Mouse (Mus musculus) left cerebral cortex, postnatal 36 days (tissue): ENCODE measurements at regions not wholly inside any gene's neighbourhood (a gene's known extent, or its start where the extent isn't known, plus 50 kb on each side); places are given as distances from the start of the nearest gene placed in this dataset.
A peak's percentile ranks its signal among the peaks of the same experiment; 100 is the strongest.

Experiments used
- DNase-seq, 2 experiments: peaks; one replicate each; pipeline ENCODE4 v3.0.0; 2021 to 2022; ENCODE audit warnings: low spot score in 2 of 2, mixed read lengths in 1 of 2
- intact Hi-C: fragments of 180-260 bp; cut with DNase I; formaldehyde crosslinking; loops from one replicate; pipeline ENCODE4 v1.15.1; 2025

- intact Hi-C loops = no loop called here
- no peak for DNase-seq
These were observed 114.4 kb downstream of the Lca5 start for GRCm38 (mm10) chr9:83326437-83327086.

DNA sequence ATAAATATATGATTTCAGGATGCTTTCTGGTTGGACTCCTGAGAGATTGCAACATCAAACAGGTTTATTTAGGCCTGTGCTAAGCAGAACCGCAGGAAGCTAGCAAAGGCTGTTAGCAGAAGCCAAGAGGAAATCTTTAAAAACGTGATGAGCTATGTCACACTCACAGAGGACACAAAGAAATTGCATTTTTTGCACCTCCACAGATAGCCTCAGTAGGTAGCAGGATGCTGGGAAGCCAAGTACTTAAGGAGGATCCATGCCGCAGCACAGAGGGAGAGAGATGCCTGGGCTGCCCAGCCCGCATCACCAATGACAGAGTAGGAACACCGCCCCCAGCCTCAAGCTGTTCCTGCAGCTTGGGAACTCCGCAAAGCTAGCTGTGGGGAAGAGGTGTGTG, 115.0 kb downstream of the Lca5 start:
- intact Hi-C loops = no loop called here
- DNase-seq = peak; percentile 86 to 91

DNA sequence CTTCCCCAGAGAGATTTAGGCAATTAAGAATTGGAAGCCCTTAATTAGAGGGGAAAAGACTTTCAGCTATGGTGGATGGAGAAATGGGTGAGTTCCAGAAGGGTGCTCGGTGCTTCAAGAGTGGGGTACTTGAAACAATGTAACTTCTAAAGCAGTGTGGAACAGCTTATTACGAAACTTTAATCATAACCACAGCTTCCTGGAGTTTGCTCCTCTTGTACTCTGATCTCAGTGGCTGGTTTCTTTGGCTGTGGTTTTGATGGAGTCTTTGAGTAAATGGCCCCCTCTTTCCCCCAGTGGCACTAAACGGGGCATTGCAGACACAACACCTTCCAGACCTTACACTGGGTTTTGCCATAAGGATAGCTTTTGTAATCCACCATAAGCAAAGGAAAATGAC, 116.6 kb downstream of the Lca5 start:
- intact Hi-C loops = loop anchor here (5.0 kb wide), 1 partner anchor 347 kb away; the partner anchor contains the start of gene Phip

GRCm38 (mm10) chr9:83322991-83323583, 117.8 kb downstream of the Lca5 start:
- intact Hi-C loops = loop anchor here (5.0 kb wide), 1 partner anchor 346 kb away; the partner anchor contains the start of gene Phip
- DNase-seq = no peak

More for the DNA sequence above, 116.6 kb downstream of the Lca5 start:
- DNase-seq = no peak

DNA sequence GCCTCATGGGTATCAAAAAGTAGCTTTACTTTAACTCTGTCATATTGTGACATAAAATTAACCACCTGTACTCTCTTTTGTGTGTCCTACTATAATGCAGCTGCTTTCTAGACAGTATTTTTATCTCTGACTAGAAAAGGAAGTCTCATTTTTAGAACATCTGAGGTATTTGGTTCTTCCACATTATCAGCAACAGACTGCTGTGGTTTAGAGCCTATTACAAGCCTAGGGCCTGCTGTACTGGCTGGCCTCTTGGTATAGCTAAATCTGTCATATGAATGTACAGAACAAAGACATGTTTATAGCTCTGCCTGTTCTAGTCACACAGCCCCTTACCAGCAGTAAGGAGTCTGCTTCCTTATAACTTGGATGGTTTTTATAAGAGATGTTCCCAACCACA, 119.1 kb downstream of the Lca5 start:
- intact Hi-C loops = loop anchor here (5.0 kb wide), 1 partner anchor 344 kb away; the partner anchor contains the start of gene Phip
- DNase-seq = no peak

- DNase-seq = no peak
- intact Hi-C loops = loop anchor here (5.0 kb wide), 1 partner anchor 344 kb away; the partner anchor contains the start of gene Phip
These were observed 120.1 kb downstream of the Lca5 start for GRCm38 (mm10) chr9:83320834-83321233.

DNA sequence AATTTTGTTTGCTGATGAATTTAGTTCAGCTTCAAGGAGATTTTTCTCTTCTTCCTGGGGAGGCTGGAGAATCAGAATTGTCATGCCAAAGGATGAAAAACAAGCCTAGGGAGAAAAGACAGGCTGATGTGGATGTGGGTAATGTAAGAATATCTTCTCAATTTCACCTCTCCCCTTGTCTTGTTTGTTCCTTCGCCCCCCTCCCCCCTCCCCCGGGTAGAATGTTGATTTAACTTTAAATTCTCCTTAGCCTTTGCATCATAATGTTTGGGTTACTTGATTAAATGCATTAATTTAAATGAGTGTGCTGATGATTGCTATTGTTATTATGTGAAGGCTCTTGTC, 124.1 kb downstream of the Lca5 start:
- intact Hi-C loops = loop anchor here (5.0 kb wide), 1 partner anchor 169 kb away; the partner anchor contains the start of gene Hmgn3
- no peak for DNase-seq

GRCm38 (mm10) chr9:83315941-83316817, 124.7 kb downstream of the Lca5 start:
- intact Hi-C loops = loop anchor here (5.0 kb wide), 1 partner anchor 169 kb away; the partner anchor contains the start of gene Hmgn3
- DNase-seq = peak; percentile 56 to 66

GRCm38 (mm10) chr9:83308771-83309170, 132.2 kb downstream of the Lca5 start:
- no peak for DNase-seq
- intact Hi-C loops = no loop called here

DNA sequence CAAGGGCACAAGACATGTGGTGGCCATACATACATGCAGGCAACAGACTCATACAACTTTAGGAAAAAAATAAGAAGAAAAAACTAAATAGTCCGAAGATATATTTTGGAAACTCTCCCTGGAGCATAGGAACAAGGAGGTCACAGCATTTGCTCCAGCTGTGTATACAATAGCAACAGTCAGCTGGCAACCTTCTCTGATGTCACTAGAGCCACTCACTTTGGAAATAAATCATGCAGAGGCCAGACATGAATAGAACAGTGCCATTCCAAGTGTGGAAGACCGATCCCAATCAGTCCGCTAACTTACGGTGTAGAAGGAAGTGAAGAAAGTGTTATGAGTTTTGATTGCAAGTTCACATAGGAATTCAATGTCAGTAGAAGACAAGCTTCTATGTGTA, 132.8 kb downstream of the Lca5 start:
- DNase-seq = no peak
- intact Hi-C loops = no loop called here

GRCm38 (mm10) chr9:83307349-83307938, 133.5 kb downstream of the Lca5 start:
- intact Hi-C loops = no loop called here
- DNase-seq = no peak

- intact Hi-C loops = no loop called here
- DNase-seq = no peak
These were observed 136.0 kb downstream of the Lca5 start for GRCm38 (mm10) chr9:83304925-83305324.

DNA sequence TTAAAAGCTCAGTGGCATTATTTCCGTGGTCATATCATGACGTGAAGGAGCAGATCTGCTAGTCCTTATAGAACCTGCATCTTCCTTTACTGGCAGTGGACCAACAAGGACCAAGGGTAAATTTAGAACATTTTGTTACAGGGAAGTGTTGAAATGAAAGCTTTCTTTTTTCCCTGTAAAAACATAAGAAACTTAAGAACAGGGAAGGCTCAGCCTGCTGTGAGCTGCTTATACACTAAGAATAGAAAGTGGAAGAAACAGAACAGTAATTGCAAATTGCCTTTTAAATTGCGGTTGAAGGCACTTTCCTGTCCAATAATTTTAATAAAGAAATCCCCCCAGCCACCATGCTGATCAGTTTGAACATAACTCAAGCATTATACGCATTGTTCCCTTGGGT, 140.4 kb downstream of the Lca5 start:
- intact Hi-C loops = no loop called here
- DNase-seq = no peak

- DNase-seq = no peak
- intact Hi-C loops = no loop called here
These were observed 140.9 kb downstream of the Lca5 start for GRCm38 (mm10) chr9:83300044-83300443.

GRCm38 (mm10) chr9:83299623-83300022, 141.3 kb downstream of the Lca5 start:
- no peak for DNase-seq
- intact Hi-C loops = no loop called here

- no peak for DNase-seq
- intact Hi-C loops = no loop called here
These were observed 145.5 kb downstream of the Lca5 start for GRCm38 (mm10) chr9:83295453-83295852.

GRCm38 (mm10) chr9:83294441-83294840, 146.5 kb downstream of the Lca5 start:
- intact Hi-C loops = no loop called here
- no peak for DNase-seq

- no peak for DNase-seq
- intact Hi-C loops = no loop called here
These were observed 137.6 kb upstream of the Hmgn3 start for GRCm38 (mm10) chr9:83284097-83284496.

- intact Hi-C loops = no loop called here
- DNase-seq = no peak
These were observed 137.2 kb upstream of the Hmgn3 start for GRCm38 (mm10) chr9:83283662-83284061.

DNA sequence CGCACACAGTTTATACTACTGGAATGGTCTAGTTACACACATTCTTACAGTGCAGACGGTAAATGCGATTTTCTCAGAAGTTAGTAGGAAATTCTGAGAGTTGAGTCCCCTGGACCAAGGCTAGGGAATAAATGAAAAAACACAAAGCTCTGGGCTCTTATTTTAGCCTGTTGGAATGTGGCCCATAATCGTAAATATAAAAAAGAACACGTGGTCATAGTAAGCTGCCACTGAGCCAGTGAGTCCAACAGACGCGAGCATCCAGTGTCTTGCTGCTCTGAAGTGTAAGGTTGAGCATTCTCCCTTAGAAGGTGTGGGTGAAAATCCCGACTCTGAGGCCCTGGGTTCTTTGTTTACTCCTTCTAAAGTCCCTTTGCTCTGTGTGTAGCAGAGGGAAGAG, 136.8 kb upstream of the Hmgn3 start:
- intact Hi-C loops = no loop called here

More for the DNA sequence above, 136.8 kb upstream of the Hmgn3 start:
- no peak for DNase-seq
